Mouse (Mus musculus): ENCODE measurements around the gene Tppp3.

DNA sequence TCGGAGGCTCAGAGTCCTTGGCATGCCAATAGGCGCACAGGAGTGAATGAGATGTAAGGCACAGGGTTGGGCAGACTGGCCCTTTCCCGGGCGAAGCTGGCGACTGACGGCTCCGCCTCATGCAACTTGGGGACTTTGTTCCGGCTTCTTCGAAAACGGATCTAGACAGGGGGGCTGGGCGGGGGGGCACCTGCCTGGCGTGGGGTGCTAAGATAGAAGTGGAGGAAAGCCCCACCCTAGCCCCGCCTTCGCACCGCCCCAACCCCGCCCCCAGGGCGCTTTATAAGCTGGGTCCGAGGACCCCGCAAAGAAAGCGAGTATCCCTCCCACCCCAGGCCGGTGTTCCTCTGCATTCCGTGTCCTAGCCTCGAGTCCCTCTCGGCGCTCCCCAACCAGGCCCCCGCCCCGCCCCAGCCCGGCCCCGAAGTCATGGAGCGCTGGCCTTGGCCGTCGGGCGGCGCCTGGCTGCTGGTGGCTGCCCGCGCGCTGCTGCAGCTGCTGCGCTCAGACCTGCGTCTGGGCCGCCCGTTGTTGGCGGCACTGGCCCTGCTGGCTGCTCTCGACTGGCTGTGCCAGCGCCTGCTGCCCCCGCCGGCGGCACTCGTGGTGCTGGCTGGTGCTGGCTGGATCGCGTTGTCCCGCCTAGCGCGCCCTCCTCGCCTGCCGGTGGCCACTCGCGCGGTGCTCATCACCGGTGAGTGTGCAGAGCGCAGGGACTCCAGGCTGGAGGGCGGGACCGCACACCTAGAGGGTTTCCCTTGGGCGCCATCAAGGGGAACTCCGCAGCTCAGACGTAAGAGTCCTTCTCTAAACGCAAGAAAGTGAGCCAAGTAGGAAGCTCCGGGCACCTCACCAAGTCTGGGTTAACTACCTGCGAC lies 47.3 kb upstream of the Tppp3 start, which contains the start of gene Hsd11b2:
- TF ChIP-seq POLR2A (IDR thresholded peaks at IDR 0.05; ENCODE audit: borderline replicate concordance, extremely low read depth, low read depth, low read length) (no peak), CTCF (IDR thresholded peaks at IDR 0.05; ENCODE audit: insufficient read depth, low read length) (no peak)
